In the genomic region with DNA sequence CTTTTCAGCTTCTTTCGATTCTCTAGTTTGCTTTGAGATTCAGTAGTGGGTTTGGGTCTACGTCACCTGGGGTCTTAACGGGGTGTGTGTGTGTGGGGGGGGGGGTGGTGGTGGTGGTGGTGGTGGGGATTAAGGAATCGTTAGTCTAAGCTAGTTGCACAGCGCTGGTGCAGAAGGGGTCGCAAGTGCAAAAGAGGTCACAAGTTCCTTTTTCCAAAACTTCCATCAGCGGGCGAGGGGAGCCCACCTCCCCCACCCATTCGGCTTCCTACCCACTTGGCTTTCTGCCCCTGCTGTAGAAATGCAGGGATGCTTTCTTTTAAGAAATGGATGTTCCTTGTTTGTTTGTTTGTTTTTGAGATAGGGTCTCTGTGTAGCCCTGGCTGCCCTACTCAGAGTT, we compare ENCODE assay signal across 9 mouse cellular contexts. TPM values are rescaled to one million over a fixed set of nuclear protein-coding genes. Genes with fewer than 3 reads are reported as not detected.
DNase-seq lines count a peak whose midpoint lies in the region; ATAC-seq and TF ChIP-seq lines count a peak whose summit lies in the region.
"Had no signal": no experiment of that assay in that cellular context is flagged by ENCODE, and none has a peak within 500 bp of the region (broad histone marks: within the 10 kb centered on the region; RNA-seq: fewer than 3 reads in every experiment).

No protein-coding gene starts in this region.

- H3K4me1 ChIP-seq in kidney, postnatal 0 days (replicated peaks; ENCODE audit: insufficient read depth, low read length): no peaks in the 10 kb centered on the region
- H3K4me1 ChIP-seq in embryonic facial prominence, embryonic 11.5 days (ENCODE audit: control insufficient read depth, insufficient read depth, low read length): no peaks in the 10 kb centered on the region
- H3K4me1 ChIP-seq in intestine, embryonic 14.5 days (replicated peaks; ENCODE audit: control insufficient read depth, insufficient read depth, low read length): peaks cover 7% of the 10 kb centered on the region; the same call in 1 of the 2 replicates
- H3K4me1 ChIP-seq in neural tube, embryonic 12.5 days: peaks cover 4% of the 10 kb centered on the region; the same call in 1 of the 2 replicates

- no peak for DNase-seq in kidney, postnatal 0 days (ENCODE audit: low spot score)
- DNase-seq in kidney, adult 8-10 months: no peak
- DNase-seq in embryonic facial prominence, embryonic 11.5 days (ENCODE audit: low spot score): peak; percentile 33
- no peak for DNase-seq in intestine, embryonic 14.5 days (ENCODE audit: low spot score)
- no peak for DNase-seq in layer of hippocampus, adult 11-12 months (ENCODE audit: low spot score)
- DNase-seq in left cerebral cortex, postnatal 4 days: no peak
- no peak for DNase-seq in frontal cortex, adult 2 months (ENCODE audit: extremely low spot score in 1 of 2, low spot score in 1 of 2)

- H3K27ac ChIP-seq in kidney, postnatal 0 days: no peak overlapping the region
- no peak overlapping the region for H3K27ac ChIP-seq in embryonic facial prominence, embryonic 11.5 days (replicated peaks; ENCODE audit: low read depth, low read length)
- H3K27ac ChIP-seq in intestine, embryonic 14.5 days (ENCODE audit: low read depth): no peak overlapping the region
- H3K27ac ChIP-seq in neural tube, embryonic 12.5 days: no peak overlapping the region

- no peaks in the 10 kb centered on the region for H3K9me3 ChIP-seq in kidney, postnatal 0 days (replicated peaks; ENCODE audit: low read length)
- H3K9me3 ChIP-seq in embryonic facial prominence, embryonic 11.5 days (replicated peaks; ENCODE audit: control insufficient read depth, low read length): no peaks in the 10 kb centered on the region
- H3K9me3 ChIP-seq in intestine, embryonic 14.5 days (ENCODE audit: control insufficient read depth, low read length): no peaks in the 10 kb centered on the region
- no peaks in the 10 kb centered on the region for H3K9me3 ChIP-seq in neural tube, embryonic 12.5 days

- H3K4me2 ChIP-seq in kidney, postnatal 0 days (ENCODE audit: low read length): peak overlapping the region; percentile 85
- H3K4me2 ChIP-seq in embryonic facial prominence, embryonic 11.5 days (ENCODE audit: low read depth, low read length): peak overlapping the region; percentile 49
- peak overlapping the region; percentile 79 for H3K4me2 ChIP-seq in intestine, embryonic 14.5 days (ENCODE audit: low read length)
- H3K4me2 ChIP-seq in neural tube, embryonic 12.5 days (replicated peaks): peak overlapping the region; percentile 65

- intact Hi-C loops in left cerebral cortex, postnatal 4 days (cut with DNase I): loop anchor here (5.0 kb wide), 2 partner anchors 51 to 104 kb away; no protein-coding TSS in a partner anchor

- ATAC-seq in kidney, postnatal 0 days (replicated peaks; ENCODE audit: low FRiP score, low read depth): no peak
- ATAC-seq in embryonic facial prominence, embryonic 11.5 days (replicated peaks; ENCODE audit: insufficient number of reproducible peaks, low FRiP score, low TSS enrichment, low read depth): no peak
- ATAC-seq in intestine, embryonic 14.5 days (replicated peaks; ENCODE audit: low FRiP score, low TSS enrichment, low read depth): no peak
- peak; percentile 26; the same call in 1 of the 2 replicates for ATAC-seq in neural tube, embryonic 12.5 days (ENCODE audit: low FRiP score, low read depth)

- H3K36me3 ChIP-seq in kidney, postnatal 0 days (ENCODE audit: insufficient read depth, low read length): no peaks in the 10 kb centered on the region
- no peaks in the 10 kb centered on the region for H3K36me3 ChIP-seq in embryonic facial prominence, embryonic 11.5 days (replicated peaks; ENCODE audit: control insufficient read depth, insufficient read depth, low read depth, low read length)
- no peaks in the 10 kb centered on the region for H3K36me3 ChIP-seq in intestine, embryonic 14.5 days (ENCODE audit: control insufficient read depth, insufficient read depth, low read length)
- no peaks in the 10 kb centered on the region for H3K36me3 ChIP-seq in neural tube, embryonic 12.5 days

- 0% methylated on average over 9 of the region's 9 CpGs for WGBS in kidney, postnatal 0 days
- 0% methylated on average over 9 of the region's 9 CpGs for WGBS in embryonic facial prominence, embryonic 11.5 days
- 0% methylated on average over 9 of the region's 9 CpGs for WGBS in intestine, embryonic 14.5 days
- WGBS in neural tube, embryonic 12.5 days: 0% methylated on average over 7 of the region's 9 CpGs

- no peaks in the 10 kb centered on the region for H3K27me3 ChIP-seq in kidney, postnatal 0 days (ENCODE audit: insufficient read depth, low read length)
- no peaks in the 10 kb centered on the region for H3K27me3 ChIP-seq in embryonic facial prominence, embryonic 11.5 days (ENCODE audit: control insufficient read depth, insufficient read depth, low read length)
- H3K27me3 ChIP-seq in intestine, embryonic 14.5 days (replicated peaks; ENCODE audit: control insufficient read depth, insufficient read depth, low read length): 0 out of 2 replicates have a peak, but pooled peaks cover 4% of the 10 kb centered on the region
- no peaks in the 10 kb centered on the region for H3K27me3 ChIP-seq in neural tube, embryonic 12.5 days (replicated peaks)

- H3K9ac ChIP-seq in kidney, postnatal 0 days (ENCODE audit: low read depth, low read length): peak overlapping the region; percentile 50; the same call in 1 of the 2 replicates
- H3K9ac ChIP-seq in embryonic facial prominence, embryonic 11.5 days (replicated peaks; ENCODE audit: low read length): peak overlapping the region; percentile 64
- peak overlapping the region; percentile 52 for H3K9ac ChIP-seq in intestine, embryonic 14.5 days (ENCODE audit: low read length)
- H3K9ac ChIP-seq in neural tube, embryonic 12.5 days: peak overlapping the region; percentile 56

- no peak for TF ChIP-seq CTCF in kidney, postnatal 0 days (IDR thresholded peaks at IDR 0.05; ENCODE audit: low read depth)

- peak overlapping the region; percentile 55 for H3K4me3 ChIP-seq in kidney, postnatal 0 days (replicated peaks; ENCODE audit: low read depth, low read length)
- peak overlapping the region; percentile 51 for H3K4me3 ChIP-seq in embryonic facial prominence, embryonic 11.5 days (ENCODE audit: low read depth, low read length)
- H3K4me3 ChIP-seq in intestine, embryonic 14.5 days (ENCODE audit: low read depth, low read length): peak overlapping the region; percentile 67
- peak overlapping the region; percentile 49 for H3K4me3 ChIP-seq in neural tube, embryonic 12.5 days

RNA-seq across cellular contexts. Expression of a gene that starts 16.0 kb away (rescaled TPM):
- polyA plus RNA-seq in kidney, postnatal 0 days (2015; fragmentation: Nextera tagmentation; extraction: Ambion mirVana): not detected in 2 replicates
- not detected in 2 replicates for polyA plus RNA-seq in embryonic facial prominence, embryonic 11.5 days (2014; fragmentation: Nextera tagmentation; extraction: Ambion mirVana)
- not detected in 2 replicates for polyA plus RNA-seq in intestine, embryonic 14.5 days (2014; fragmentation: Nextera tagmentation; extraction: Ambion mirVana)
- not detected in 2 replicates for polyA plus RNA-seq in neural tube, embryonic 12.5 days (2016; fragmentation: Nextera tagmentation; extraction: Ambion mirVana)
- total RNA-seq in left cerebral cortex, postnatal 4 days (2021): not detected
- 0.08 TPM in 1 of 2 replicates, not detected in the other for polyA plus RNA-seq in frontal cortex, adult 2 months (2012; rRNA removed)
- total RNA-seq: megakaryocyte-erythroid progenitor cell, adult 5-6 weeks had no signal

RNA-seq across cellular contexts. Expression of a gene that starts 35.4 kb away (rescaled TPM):
- polyA plus RNA-seq in kidney, postnatal 0 days (2015; fragmentation: Nextera tagmentation; extraction: Ambion mirVana): 57.5 and 67.8 TPM in 2 replicates
- 0.41 and 0.67 TPM in 2 replicates for polyA plus RNA-seq in embryonic facial prominence, embryonic 11.5 days (2014; fragmentation: Nextera tagmentation; extraction: Ambion mirVana)
- 0.43 TPM in 1 of 2 replicates, not detected in the other for polyA plus RNA-seq in intestine, embryonic 14.5 days (2014; fragmentation: Nextera tagmentation; extraction: Ambion mirVana)
- 0.15 TPM in 1 of 2 replicates, not detected in the other for polyA plus RNA-seq in neural tube, embryonic 12.5 days (2016; fragmentation: Nextera tagmentation; extraction: Ambion mirVana)
- not detected for total RNA-seq in left cerebral cortex, postnatal 4 days (2021)
- polyA plus RNA-seq in frontal cortex, adult 2 months (2012; rRNA removed): 0.50 and 1.3 TPM in 2 replicates
- total RNA-seq: megakaryocyte-erythroid progenitor cell, adult 5-6 weeks had no signal

Comparison
In these comparisons a context has a peak if more than half of its experiments do, and no peak if none do; other contexts are left out.
1. RNA of a gene that starts 35.4 kb away (polyA plus RNA-seq): 57.5 to 67.8 TPM in kidney, postnatal 0 days; 0.50 to 1.3 TPM in frontal cortex, adult 2 months, 0.43 TPM in intestine, embryonic 14.5 days, 0.41 to 0.67 TPM in embryonic facial prominence, embryonic 11.5 days and 0.15 TPM in neural tube, embryonic 12.5 days; every median in the first group is over 10 times any median in the second.
2. Peak in every context shown above with its lines, with median percentiles within 50 percentile points of each other: H3K4me2 ChIP-seq, H3K4me3 ChIP-seq and H3K9ac ChIP-seq.